Mouse (Mus musculus) intestine, embryonic 15.5 days (tissue): ENCODE results near the gene Bcas3. TPM values are rescaled to one million over a fixed set of nuclear protein-coding genes. Genes with fewer than 3 reads are reported as not detected.
A peak's percentile ranks its signal among the peaks of the same experiment; 100 is the strongest.
"Not testable (repeated sequence)": the region's sequence is repeated elsewhere in the genome, so short reads cannot be mapped to it uniquely, and the experiment has no call there.

ENCODE experiments used
- ATAC-seq: fragments of 200-750 bp; cut with Nextera tagmentation; 2 replicates; pipeline ENCODE4 v1.8.0; 2017; ENCODE audit warnings: moderate TSS enrichment, moderate library complexity
- H3K27ac ChIP-seq: fragments of 300-500 bp; sonication (generic); 2 replicates; pipeline ENCODE4 v1.5.1; 2015; ENCODE audit warnings: mild to moderate bottlenecking, inconsistent platforms
- H3K27me3 ChIP-seq: fragments of 300-500 bp; sonication (generic); replicated peaks from 2 replicates; pipeline ENCODE4 v1.6.1; 2015; ENCODE audit warnings: inconsistent platforms
- H3K36me3 ChIP-seq: fragments of 300-500 bp; sonication (generic); 2 replicates; pipeline ENCODE4 v1.6.1; 2015; ENCODE audit warnings: inconsistent platforms
- H3K4me1 ChIP-seq: fragments of 300-500 bp; sonication (generic); replicated peaks from 2 replicates; pipeline ENCODE4 v1.6.1; 2015; ENCODE audit warnings: inconsistent platforms
- H3K4me2 ChIP-seq: fragments of 300-500 bp; sonication (generic); replicated peaks from 2 replicates; pipeline ENCODE4 v1.6.1; 2015; ENCODE audit warnings: mild to moderate bottlenecking, inconsistent platforms
- H3K4me3 ChIP-seq: fragments of 300-500 bp; sonication (generic); replicated peaks from 2 replicates; pipeline ENCODE4 v1.5.1; 2015; ENCODE audit warnings: inconsistent platforms
- H3K9ac ChIP-seq: fragments of 300-500 bp; sonication (generic); 2 replicates; pipeline ENCODE4 v1.6.1; 2015; ENCODE audit warnings: inconsistent platforms
- H3K9me3 ChIP-seq: fragments of 300-500 bp; sonication (generic); 2 replicates; pipeline ENCODE4 v1.6.1; 2016; ENCODE audit warnings: inconsistent platforms
- WGBS: fragments of 180-500 bp; shearing (Covaris S2); methylation state at CpG from one replicate; pipeline ENCODE4 v1.1.7; 2015; 5-methylcytosine and 5-hydroxymethylcytosine counted together
- polyA plus RNA-seq: library from polyadenylated mRNA; unstranded; fragments of >200 nt; fragmentation: Nextera tagmentation; extraction: Ambion mirVana; gene quantifications from 2 replicates; pipeline ENCODE4 v1.2.1, GENCODE M21; 2015

Gene Bcas3
- polyA plus RNA-seq, 1 experiment from 2014 or later = 14.7 TPM

GRCm38 (mm10) chr11:85713814-85714208 is 360.8 kb downstream of the Bcas3 start:
- ATAC-seq = no peak
- Histone ChIP-seq H3K9ac (no peak overlapping the region), H3K27ac (no peak overlapping the region), H3K36me3 (no peaks in the 10 kb centered on the region), H3K4me3 (no peak overlapping the region), H3K27me3 (peaks cover 32% of the 10 kb centered on the region), H3K9me3 (no peaks in the 10 kb centered on the region), H3K4me1 (peaks cover 16% of the 10 kb centered on the region), H3K4me2 (peak overlapping the region; percentile 35)
- WGBS = 33% methylated on average over 2 of the region's 2 CpGs

DNA sequence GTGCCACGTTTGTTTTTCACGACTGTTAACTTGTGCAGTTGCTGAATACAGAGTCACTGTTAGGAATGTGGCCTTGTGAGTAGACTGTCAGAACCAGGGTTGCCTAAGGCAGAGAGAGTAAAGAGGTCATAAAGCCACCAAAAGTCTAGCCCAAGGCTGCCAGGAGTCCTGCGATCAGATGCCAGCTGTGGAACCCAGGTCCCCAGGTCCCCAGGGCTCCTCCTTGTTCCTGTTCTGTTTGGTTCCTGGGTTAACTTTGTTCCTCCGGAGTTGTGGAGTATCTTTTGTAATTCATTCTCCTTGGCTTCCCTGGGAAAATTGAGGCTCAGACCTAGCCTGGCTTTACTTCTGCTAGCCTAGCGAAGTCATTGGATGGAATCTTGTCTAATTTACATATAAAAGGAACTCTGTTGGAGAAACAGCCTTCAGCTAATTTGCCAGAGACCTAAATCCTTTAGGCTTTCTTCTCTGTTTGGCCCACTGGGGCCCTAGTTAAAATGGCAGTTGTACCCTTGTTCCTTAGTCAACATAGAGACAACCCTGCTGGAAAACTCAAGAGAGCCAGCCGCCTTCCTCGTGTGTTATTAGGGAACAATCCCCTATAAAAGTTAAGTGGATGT is 361.5 kb downstream of the Bcas3 start:
- Histone ChIP-seq H3K9ac (no peak overlapping the region), H3K4me2 (no peak overlapping the region), H3K27me3 (peaks cover 32% of the 10 kb centered on the region), H3K4me1 (peaks cover 19% of the 10 kb centered on the region), H3K9me3 (no peaks in the 10 kb centered on the region), H3K36me3 (no peaks in the 10 kb centered on the region), H3K27ac (no peak overlapping the region), H3K4me3 (no peak overlapping the region)
- 45% methylated on average over 7 of the region's 7 CpGs for WGBS
- no peak for ATAC-seq

DNA sequence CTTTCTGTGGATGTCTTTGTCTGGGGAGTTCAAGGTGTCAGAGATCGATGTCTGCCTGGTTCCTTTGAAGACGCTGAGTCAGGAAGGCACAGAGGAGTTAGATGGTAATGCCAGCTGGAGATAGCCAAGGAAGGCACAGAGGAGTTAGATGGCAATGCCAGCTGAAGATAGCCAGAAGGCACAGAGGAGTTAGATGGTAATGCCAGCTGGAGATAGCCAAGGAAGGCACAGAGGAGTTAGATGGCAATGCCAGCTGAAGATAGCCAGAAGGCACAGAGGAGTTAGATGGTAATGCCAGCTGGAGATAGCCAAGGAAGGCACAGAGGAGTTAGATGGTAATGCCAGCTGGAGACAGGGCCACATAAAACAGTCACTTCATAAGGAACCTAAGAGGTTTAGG is 363.8 kb downstream of the Bcas3 start:
- WGBS = 92% methylated on average over 2 of the region's 2 CpGs
- not testable (repeated sequence) for H3K4me2 ChIP-seq, H3K36me3 ChIP-seq, H3K9ac ChIP-seq, ATAC-seq, H3K4me3 ChIP-seq, H3K9me3 ChIP-seq, H3K27ac ChIP-seq
- peaks cover 22% of the 10 kb centered on the region for H3K4me1 ChIP-seq
- H3K27me3 ChIP-seq = peaks cover 26% of the 10 kb centered on the region

DNA sequence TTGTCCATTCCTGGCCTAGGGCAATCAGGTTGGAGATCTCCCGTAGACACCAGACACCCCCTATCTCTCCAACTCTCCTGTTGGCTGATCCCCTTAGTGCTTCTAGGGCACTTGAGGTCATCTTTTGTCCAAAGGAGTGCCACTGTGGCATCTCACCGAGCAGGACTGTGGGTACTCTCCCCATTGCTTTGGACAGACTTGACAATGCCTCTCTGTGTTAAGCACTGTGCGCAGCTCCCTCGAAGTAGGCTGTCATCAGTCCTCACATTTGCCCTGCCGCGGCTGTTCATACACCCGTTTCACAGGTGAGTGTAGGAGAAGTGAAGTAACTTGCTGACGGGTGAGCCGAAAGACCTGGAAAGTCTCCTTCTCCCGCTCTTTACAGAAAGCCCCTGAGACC is 366.1 kb downstream of the Bcas3 start:
- Histone ChIP-seq H3K27ac (no peak overlapping the region), H3K4me2 (no peak overlapping the region), H3K4me3 (no peak overlapping the region), H3K36me3 (no peaks in the 10 kb centered on the region), H3K4me1 (peaks cover 7% of the 10 kb centered on the region; the same call in 1 of the 2 replicates), H3K9ac (no peak overlapping the region), H3K27me3 (peaks cover 22% of the 10 kb centered on the region), H3K9me3 (no peaks in the 10 kb centered on the region)
- ATAC-seq = no peak
- WGBS = 85% methylated on average over 10 of the region's 10 CpGs

- Histone ChIP-seq H3K4me3 (no peak overlapping the region), H3K9me3 (no peaks in the 10 kb centered on the region), H3K27ac (peak overlapping the region; percentile 2; the same call in 1 of the 2 replicates), H3K36me3 (no peaks in the 10 kb centered on the region), H3K9ac (no peak overlapping the region), H3K27me3 (peaks cover 17% of the 10 kb centered on the region), H3K4me1 (0 out of 2 replicates have a peak, but pooled peaks cover 6% of the 10 kb centered on the region), H3K4me2 (no peak overlapping the region)
- ATAC-seq = no peak
- WGBS = 28% methylated on average over 7 of the region's 7 CpGs
These were observed 366.8 kb downstream of the Bcas3 start for GRCm38 (mm10) chr11:85719766-85720165.

DNA sequence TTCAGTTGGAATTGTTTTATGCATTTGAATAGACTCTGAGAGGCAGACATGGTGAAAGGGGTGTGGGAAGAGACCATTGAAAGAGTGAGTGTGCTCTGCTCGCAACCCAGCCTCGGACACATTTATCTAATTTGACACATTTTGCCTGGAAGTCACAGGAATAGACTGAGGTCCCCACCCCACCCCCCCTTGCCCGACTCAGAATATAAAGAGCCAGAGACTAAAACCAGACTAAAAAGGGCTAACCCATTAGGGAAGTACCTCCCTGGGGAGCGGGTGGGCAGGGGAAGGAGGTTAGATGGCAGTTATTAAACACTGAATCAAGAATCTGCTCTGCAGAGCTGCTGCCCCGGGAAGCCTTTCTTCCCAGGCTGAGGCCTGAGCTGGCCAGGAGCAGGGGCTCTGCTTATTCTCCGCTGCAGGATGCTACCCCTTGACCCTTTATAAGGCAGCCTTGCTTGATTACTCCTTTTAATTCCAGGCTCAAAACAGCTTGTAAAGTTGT is 367.4 kb downstream of the Bcas3 start:
- H3K4me1 ChIP-seq = 0 out of 2 replicates have a peak, but pooled peaks cover 6% of the 10 kb centered on the region
- no peaks in the 10 kb centered on the region for H3K9me3 ChIP-seq
- H3K27me3 ChIP-seq = peaks cover 14% of the 10 kb centered on the region
- no peak overlapping the region for H3K27ac ChIP-seq
- no peak for ATAC-seq
- no peak overlapping the region for H3K9ac ChIP-seq
- H3K4me2 ChIP-seq = no peak overlapping the region
- no peaks in the 10 kb centered on the region for H3K36me3 ChIP-seq
- 35% methylated on average over 6 of the region's 6 CpGs for WGBS
- no peak overlapping the region for H3K4me3 ChIP-seq

DNA sequence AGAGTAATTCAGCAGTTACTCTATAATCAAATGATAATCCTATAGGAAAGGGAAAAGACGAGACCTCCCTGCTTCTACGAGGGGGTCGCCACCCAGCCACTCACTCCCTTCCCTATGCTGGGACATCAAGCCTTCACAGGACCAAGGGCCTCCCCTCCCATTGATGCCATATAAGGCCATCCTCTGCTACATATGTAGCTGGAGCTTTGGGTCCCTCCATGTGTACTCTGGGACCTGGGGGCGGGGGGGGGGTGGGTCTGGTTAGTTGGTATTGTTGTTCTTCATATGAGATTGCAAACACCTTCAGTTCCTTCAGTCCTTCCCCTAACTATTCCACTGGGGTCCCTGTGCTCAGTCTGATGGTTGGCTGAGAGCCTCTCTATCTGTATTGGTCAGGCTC is 369.0 kb downstream of the Bcas3 start:
- Histone ChIP-seq H3K9ac (no peak overlapping the region), H3K27me3 (peaks cover 11% of the 10 kb centered on the region), H3K4me2 (no peak overlapping the region), H3K4me3 (no peak overlapping the region), H3K9me3 (no peaks in the 10 kb centered on the region), H3K27ac (no peak overlapping the region), H3K36me3 (no peaks in the 10 kb centered on the region), H3K4me1 (0 out of 2 replicates have a peak, but pooled peaks cover 6% of the 10 kb centered on the region)
- WGBS = 87% methylated on average over 4 of the region's 4 CpGs
- ATAC-seq = no peak

- no peak overlapping the region for H3K27ac ChIP-seq
- ATAC-seq = no peak
These were observed 371.2 kb downstream of the Bcas3 start for GRCm38 (mm10) chr11:85724159-85724558.

GRCm38 (mm10) chr11:85729725-85730124 is 376.8 kb downstream of the Bcas3 start:
- WGBS = 79% methylated on average over 2 of the region's 2 CpGs
- ATAC-seq = no peak
- H3K27ac ChIP-seq = no peak overlapping the region
- no peak overlapping the region for H3K4me2 ChIP-seq
- H3K9ac ChIP-seq = no peak overlapping the region
- no peaks in the 10 kb centered on the region for H3K36me3 ChIP-seq
- H3K27me3 ChIP-seq = no peaks in the 10 kb centered on the region
- no peaks in the 10 kb centered on the region; the same call in 1 of the 2 replicates for H3K4me1 ChIP-seq
- H3K9me3 ChIP-seq = no peaks in the 10 kb centered on the region
- no peak overlapping the region for H3K4me3 ChIP-seq

More at GRCm38 (mm10) chr11:85724159-85724558, 371.2 kb downstream of the Bcas3 start:
- Histone ChIP-seq H3K27me3 (peaks cover under 1% of the 10 kb centered on the region; the same call in 1 of the 2 replicates), H3K4me2 (no peak overlapping the region), H3K36me3 (no peaks in the 10 kb centered on the region), H3K9me3 (no peaks in the 10 kb centered on the region), H3K9ac (no peak overlapping the region), H3K4me3 (no peak overlapping the region), H3K4me1 (0 out of 2 replicates have a peak, but pooled peaks cover 6% of the 10 kb centered on the region)
- WGBS = 73% methylated on average over 6 of the region's 6 CpGs

- 70% methylated on average over 4 of the region's 4 CpGs for WGBS
- Histone ChIP-seq H3K27me3 (no peaks in the 10 kb centered on the region), H3K9me3 (no peaks in the 10 kb centered on the region), H3K27ac (no peak overlapping the region), H3K4me2 (no peak overlapping the region), H3K4me1 (no peaks in the 10 kb centered on the region; the same call in 1 of the 2 replicates), H3K4me3 (no peak overlapping the region), H3K9ac (no peak overlapping the region), H3K36me3 (no peaks in the 10 kb centered on the region)
- ATAC-seq = no peak
These were observed 379.6 kb downstream of the Bcas3 start for GRCm38 (mm10) chr11:85732462-85733012.

DNA sequence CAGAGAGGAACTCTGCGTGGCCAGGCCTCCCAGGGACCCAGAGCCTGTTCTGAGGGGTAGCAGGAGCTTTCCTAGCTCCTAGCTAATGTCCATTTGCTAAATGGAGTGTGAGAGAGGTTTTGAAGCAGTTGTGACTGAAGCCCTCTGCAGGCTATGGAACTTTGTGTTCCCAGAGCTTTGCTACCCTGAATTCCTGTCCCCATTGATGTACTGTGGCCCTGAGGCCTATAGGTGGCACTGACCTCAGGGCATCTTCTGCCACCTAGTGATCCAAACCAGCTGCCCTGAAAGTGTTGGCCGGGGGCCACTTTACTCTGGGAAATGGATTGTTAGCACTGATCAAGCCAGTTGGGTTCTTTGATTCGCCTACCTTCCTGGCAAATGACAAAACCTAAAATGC is 380.6 kb downstream of the Bcas3 start:
- no peak overlapping the region for H3K27ac ChIP-seq
- H3K4me1 ChIP-seq = peaks cover under 1% of the 10 kb centered on the region; the same call in 1 of the 2 replicates
- no peaks in the 10 kb centered on the region for H3K27me3 ChIP-seq
- 73% methylated on average over 3 of the region's 3 CpGs for WGBS
- ATAC-seq = no peak
- no peak overlapping the region for H3K9ac ChIP-seq
- no peak overlapping the region for H3K4me3 ChIP-seq
- no peaks in the 10 kb centered on the region for H3K36me3 ChIP-seq
- H3K4me2 ChIP-seq = no peak overlapping the region
- H3K9me3 ChIP-seq = no peaks in the 10 kb centered on the region

DNA sequence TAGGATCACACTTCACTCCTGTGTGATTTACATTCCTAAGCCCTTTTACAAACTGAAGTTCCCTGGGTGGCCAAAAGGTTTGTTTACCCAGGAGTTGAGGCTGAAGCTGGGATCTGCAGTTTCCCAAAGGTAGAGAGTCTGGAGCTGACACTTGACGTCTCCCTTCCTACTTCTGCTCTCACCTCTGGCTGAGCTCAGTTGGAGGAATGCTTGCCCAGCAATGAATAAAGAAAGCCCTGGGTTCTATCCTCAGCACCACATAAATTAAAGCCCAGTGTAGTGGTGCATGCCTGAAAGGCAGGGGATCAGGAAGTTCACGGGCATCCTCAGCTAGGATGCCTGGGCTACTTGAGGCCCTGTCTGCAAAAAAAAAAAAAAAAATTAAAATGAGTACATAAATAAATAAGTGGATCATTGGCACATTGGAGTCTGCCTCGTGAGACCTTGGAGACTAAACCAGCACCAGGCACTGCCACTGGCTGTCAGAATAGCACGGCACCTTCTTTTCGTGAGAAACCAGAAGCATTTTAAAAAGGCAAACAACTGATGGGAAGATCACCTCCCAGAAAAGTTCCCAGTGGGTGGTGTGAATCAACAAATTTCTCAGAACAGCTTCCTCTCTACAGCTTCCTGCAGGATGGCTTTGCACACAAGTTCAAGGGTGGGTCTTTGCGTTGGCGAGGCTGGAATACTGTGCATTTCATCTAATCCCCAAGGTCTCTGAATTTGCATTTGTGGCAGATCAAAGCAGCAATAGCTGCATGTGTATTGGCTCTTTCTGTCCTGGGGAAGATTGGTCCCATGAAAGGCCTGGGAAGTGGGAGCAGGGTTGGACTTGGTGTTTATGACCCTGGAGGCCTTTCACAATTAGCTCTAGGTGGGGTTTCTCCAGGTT is 381.6 kb downstream of the Bcas3 start:
- Histone ChIP-seq H3K27ac (no peak overlapping the region), H3K4me3 (no peak overlapping the region), H3K9me3 (no peaks in the 10 kb centered on the region), H3K4me1 (peaks cover 8% of the 10 kb centered on the region; the same call in 1 of the 2 replicates), H3K9ac (no peak overlapping the region), H3K27me3 (no peaks in the 10 kb centered on the region), H3K36me3 (no peaks in the 10 kb centered on the region), H3K4me2 (no peak overlapping the region)
- no peak for ATAC-seq
- WGBS = 69% methylated on average over 7 of the region's 7 CpGs
